Mouse (Mus musculus) midbrain, embryonic 10.5 days (tissue): ENCODE measurements around the gene Cops3. TPM values are rescaled to one million over a fixed set of nuclear protein-coding genes. Genes with fewer than 3 reads are reported as not detected.
A peak's percentile ranks its signal among the peaks of the same experiment; 100 is the strongest.

ENCODE experiments used
- DNase-seq: peaks from one replicate; pipeline ENCODE4 v3.0.0-alpha.2; 2017; ENCODE audit warnings: low spot score
- H3K27ac ChIP-seq: fragments of 300-500 bp; sonication (generic); replicated peaks from 2 replicates; pipeline ENCODE4 v1.5.1; 2016; ENCODE audit warnings: mild to moderate bottlenecking
- H3K27me3 ChIP-seq: fragments of 300-500 bp; sonication (generic); 2 replicates; pipeline ENCODE4 v1.6.1; 2016; ENCODE audit warnings: low read depth, mild to moderate bottlenecking; ENCODE audit not compliant: poor library complexity, severe bottlenecking
- H3K36me3 ChIP-seq: fragments of 300-500 bp; sonication (generic); 2 replicates; pipeline ENCODE4 v1.6.1; 2016; ENCODE audit warnings: mild to moderate bottlenecking, moderate library complexity
- H3K4me1 ChIP-seq: fragments of 300-500 bp; sonication (generic); 2 replicates; pipeline ENCODE4 v1.6.1; 2016
- H3K4me3 ChIP-seq: fragments of 300-500 bp; sonication (generic); 2 replicates; pipeline ENCODE4 v1.5.1; 2016; ENCODE audit warnings: mild to moderate bottlenecking, moderate library complexity
- H3K9me3 ChIP-seq: fragments of 300-500 bp; sonication (generic); replicated peaks from 2 replicates; pipeline ENCODE4 v1.6.1; 2016; ENCODE audit warnings: mild to moderate bottlenecking
- WGBS: fragments of 180-500 bp; shearing (Covaris S2); methylation state at CpG from one replicate; pipeline ENCODE4 v1.1.7; 2016; 5-methylcytosine and 5-hydroxymethylcytosine counted together
- polyA plus RNA-seq: library from polyadenylated mRNA; unstranded; fragments of >200 nt; fragmentation: Nextera tagmentation; extraction: Ambion mirVana; gene quantifications from 2 replicates; pipeline ENCODE4 v1.2.1, GENCODE M21; 2016

The Cops3 gene
- polyA plus RNA-seq, 1 experiment from 2014 or later = 249 TPM

- peaks cover 38% of the 10 kb centered on the region for H3K36me3 ChIP-seq
- H3K9me3 ChIP-seq = no peaks in the 10 kb centered on the region
- peak; percentile 21 for DNase-seq
- peak overlapping the region; percentile 85 for H3K4me3 ChIP-seq
- peaks cover 25% of the 10 kb centered on the region for H3K4me1 ChIP-seq
- peak overlapping the region; percentile 99 for H3K27ac ChIP-seq
- no peaks in the 10 kb centered on the region for H3K27me3 ChIP-seq
- under 1% methylated on average over 15 of the region's 15 CpGs for WGBS
These were observed 30.5 kb downstream of the Cops3 start for GRCm38 (mm10) chr11:59809071-59809669.

- Histone ChIP-seq H3K27me3 (no peaks in the 10 kb centered on the region), H3K36me3 (peaks cover 46% of the 10 kb centered on the region), H3K4me1 (peaks cover 25% of the 10 kb centered on the region), H3K27ac (peak overlapping the region; percentile 99), H3K9me3 (no peaks in the 10 kb centered on the region), H3K4me3 (peak overlapping the region; percentile 85)
- DNase-seq = no peak
- 71% methylated on average over 14 of the region's 14 CpGs for WGBS
These were observed 31.3 kb downstream of the Cops3 start for GRCm38 (mm10) chr11:59808170-59808960.

GRCm38 (mm10) chr11:59805656-59806055 lies 34.0 kb downstream of the Cops3 start:
- Histone ChIP-seq H3K36me3 (peaks cover 73% of the 10 kb centered on the region), H3K4me1 (peaks cover 16% of the 10 kb centered on the region), H3K4me3 (no peak overlapping the region), H3K27ac (no peak overlapping the region), H3K9me3 (no peaks in the 10 kb centered on the region), H3K27me3 (no peaks in the 10 kb centered on the region)
- 98% methylated on average over 2 of the region's 2 CpGs for WGBS
- DNase-seq = no peak

- peaks cover 77% of the 10 kb centered on the region for H3K36me3 ChIP-seq
- H3K4me1 ChIP-seq = peaks cover 12% of the 10 kb centered on the region
- no peak overlapping the region for H3K27ac ChIP-seq
- H3K4me3 ChIP-seq = no peak overlapping the region
- H3K9me3 ChIP-seq = no peaks in the 10 kb centered on the region
- DNase-seq = no peak
- H3K27me3 ChIP-seq = no peaks in the 10 kb centered on the region
- 100% methylated on average over 1 of the region's 1 CpGs for WGBS
These were observed 34.4 kb downstream of the Cops3 start for GRCm38 (mm10) chr11:59805256-59805655.

- H3K4me3 ChIP-seq = no peak overlapping the region
- H3K9me3 ChIP-seq = no peaks in the 10 kb centered on the region
- 92% methylated on average over 22 of the region's 22 CpGs for WGBS
- no peak for DNase-seq
- H3K27me3 ChIP-seq = no peaks in the 10 kb centered on the region
- peaks cover 12% of the 10 kb centered on the region for H3K4me1 ChIP-seq
- H3K27ac ChIP-seq = no peak overlapping the region
- peaks cover 84% of the 10 kb centered on the region for H3K36me3 ChIP-seq
These were observed 35.1 kb downstream of the Cops3 start for GRCm38 (mm10) chr11:59804409-59805110.

- Histone ChIP-seq H3K27ac (no peak overlapping the region), H3K4me1 (peaks cover 3% of the 10 kb centered on the region), H3K9me3 (no peaks in the 10 kb centered on the region), H3K27me3 (no peaks in the 10 kb centered on the region), H3K4me3 (no peak overlapping the region), H3K36me3 (peaks cover 94% of the 10 kb centered on the region)
- WGBS = 93% methylated on average over 14 of the region's 14 CpGs
- DNase-seq = no peak
These were observed 36.1 kb downstream of the Cops3 start for GRCm38 (mm10) chr11:59803516-59803915.

- 97% methylated on average over 8 of the region's 8 CpGs for WGBS
- no peak overlapping the region for H3K27ac ChIP-seq
- no peaks in the 10 kb centered on the region for H3K27me3 ChIP-seq
- DNase-seq = no peak
- H3K4me3 ChIP-seq = no peak overlapping the region
- H3K36me3 ChIP-seq = peaks cover 100% of the 10 kb centered on the region
- no peaks in the 10 kb centered on the region for H3K4me1 ChIP-seq
- no peaks in the 10 kb centered on the region for H3K9me3 ChIP-seq
These were observed 37.8 kb downstream of the Cops3 start for GRCm38 (mm10) chr11:59801881-59802280.

GRCm38 (mm10) chr11:59800412-59800811 lies 39.2 kb downstream of the Cops3 start:
- 92% methylated on average over 10 of the region's 10 CpGs for WGBS
- no peak for DNase-seq
- Histone ChIP-seq H3K9me3 (no peaks in the 10 kb centered on the region), H3K4me3 (no peak overlapping the region), H3K27me3 (no peaks in the 10 kb centered on the region), H3K27ac (no peak overlapping the region), H3K36me3 (peaks cover 100% of the 10 kb centered on the region), H3K4me1 (no peaks in the 10 kb centered on the region)

GRCm38 (mm10) chr11:59793390-59793789 lies 46.2 kb downstream of the Cops3 start:
- 93% methylated on average over 6 of the region's 6 CpGs for WGBS
- DNase-seq = no peak
- Histone ChIP-seq H3K9me3 (no peaks in the 10 kb centered on the region), H3K36me3 (peaks cover 76% of the 10 kb centered on the region), H3K4me3 (no peak overlapping the region), H3K27me3 (0 out of 2 replicates have a peak, but pooled peaks cover 8% of the 10 kb centered on the region), H3K4me1 (no peaks in the 10 kb centered on the region), H3K27ac (no peak overlapping the region)

GRCm38 (mm10) chr11:59789311-59789710 lies 50.3 kb downstream of the Cops3 start:
- Histone ChIP-seq H3K9me3 (no peaks in the 10 kb centered on the region), H3K4me3 (no peak overlapping the region), H3K4me1 (peaks cover 16% of the 10 kb centered on the region), H3K36me3 (peaks cover 35% of the 10 kb centered on the region), H3K27ac (no peak overlapping the region), H3K27me3 (peaks cover 29% of the 10 kb centered on the region)
- no peak for DNase-seq
- WGBS = 86% methylated on average over 1 of the region's 1 CpGs

GRCm38 (mm10) chr11:59787199-59787781 lies 52.3 kb downstream of the Cops3 start, which contains the start of gene Pld6:
Gene Pld6 (minus strand): TSS chr11:59787645.
- H3K27ac ChIP-seq = peak within 1 kb of the TSS; percentile 53
- H3K27me3 ChIP-seq = peaks cover 30% of the 10 kb centered on the region
- peak; percentile 70 for DNase-seq
- under 1% methylated on average over 51 of the region's 51 CpGs for WGBS
- H3K4me1 ChIP-seq = peaks cover 20% of the 10 kb centered on the region
- no peaks in the 10 kb centered on the region for H3K9me3 ChIP-seq
- peak within 1 kb of the TSS; percentile 53 for H3K4me3 ChIP-seq
- peaks cover 15% of the 10 kb centered on the region for H3K36me3 ChIP-seq

GRCm38 (mm10) chr11:59786444-59787198 lies 53.0 kb downstream of the Cops3 start:
- Histone ChIP-seq H3K27me3 (peaks cover 30% of the 10 kb centered on the region), H3K36me3 (peaks cover 8% of the 10 kb centered on the region), H3K4me1 (peaks cover 26% of the 10 kb centered on the region), H3K27ac (peak overlapping the region; percentile 53), H3K9me3 (no peaks in the 10 kb centered on the region), H3K4me3 (peak overlapping the region; percentile 53)
- 55% methylated on average over 15 of the region's 15 CpGs for WGBS
- no peak for DNase-seq
